Mouse (Mus musculus): ENCODE measurements around the gene Ankrd12. TPM values are rescaled to one million over a fixed set of nuclear protein-coding genes. Genes with fewer than 3 reads are reported as not detected.

Gene Ankrd12
- total and polyA plus RNA-seq, 3 experiments = 5.9 to 74.8 (median 67.7) TPM

GRCm38 (mm10) chr17:65962263-65962662 lies 114.6 kb downstream of the Ankrd12 start:
- Histone ChIP-seq H3K36me3 (replicated peaks) (no peaks in the 10 kb centered on the region), H3K27me3 (ENCODE audit: insufficient read depth, low read length) (no peaks in the 10 kb centered on the region), H3K4me1 (ENCODE audit: insufficient read depth, low read depth, low read length) (peaks cover 31% of the 10 kb centered on the region), H3K9me3 (replicated peaks) (no peaks in the 10 kb centered on the region), H3K4me3 (ENCODE audit: low read depth, low read length) (no peak overlapping the region)
- ATAC-seq (ENCODE audit: extremely low read depth, insufficient number of reproducible peaks, low FRiP score, poor library complexity, severe bottlenecking) = no peak
- DNase-seq (ENCODE audit: low spot score) = no peak
- TF ChIP-seq TAL1 (conservative IDR thresholded peaks at IDR 0.05; ENCODE audit: low read depth, low read length) (no peak), POLR2AphosphoS5 (IDR thresholded peaks at IDR 0.05; ENCODE audit: insufficient replicate concordance, low read depth, low read length) (no peak), CTCF (IDR thresholded peaks at IDR 0.05; ENCODE audit: low read depth, low read length) (no peak), GATA2 (IDR thresholded peaks at IDR 0.05; ENCODE audit: borderline replicate concordance, low read depth, low read length) (no peak), GATA1 (IDR thresholded peaks at IDR 0.05; ENCODE audit: borderline replicate concordance, low read length) (no peak)

GRCm38 (mm10) chr17:65961606-65962136 lies 115.2 kb downstream of the Ankrd12 start:
- Histone ChIP-seq H3K9me3 (replicated peaks) (no peaks in the 10 kb centered on the region), H3K4me1 (ENCODE audit: insufficient read depth, low read depth, low read length) (peaks cover 37% of the 10 kb centered on the region), H3K4me3 (ENCODE audit: low read depth, low read length) (no peak overlapping the region), H3K36me3 (replicated peaks) (no peaks in the 10 kb centered on the region), H3K27me3 (ENCODE audit: insufficient read depth, low read length) (no peaks in the 10 kb centered on the region)
- TF ChIP-seq GATA1 (IDR thresholded peaks at IDR 0.05; ENCODE audit: borderline replicate concordance, low read length) (no peak), TAL1 (conservative IDR thresholded peaks at IDR 0.05; ENCODE audit: low read depth, low read length) (no peak), CTCF (IDR thresholded peaks at IDR 0.05; ENCODE audit: low read depth, low read length) (no peak), POLR2AphosphoS5 (IDR thresholded peaks at IDR 0.05; ENCODE audit: insufficient replicate concordance, low read depth, low read length) (no peak), GATA2 (IDR thresholded peaks at IDR 0.05; ENCODE audit: borderline replicate concordance, low read depth, low read length) (no peak)
- no peak for DNase-seq (ENCODE audit: low spot score)
- ATAC-seq (ENCODE audit: extremely low read depth, insufficient number of reproducible peaks, low FRiP score, poor library complexity, severe bottlenecking) = no peak

- Histone ChIP-seq H3K27me3 (ENCODE audit: insufficient read depth, low read length) (no peaks in the 10 kb centered on the region), H3K36me3 (replicated peaks) (no peaks in the 10 kb centered on the region), H3K4me3 (ENCODE audit: low read depth, low read length) (no peak overlapping the region), H3K4me1 (ENCODE audit: insufficient read depth, low read depth, low read length) (peaks cover 59% of the 10 kb centered on the region), H3K9me3 (replicated peaks) (no peaks in the 10 kb centered on the region)
- TF ChIP-seq CTCF (IDR thresholded peaks at IDR 0.05; ENCODE audit: low read depth, low read length) (no peak), GATA2 (IDR thresholded peaks at IDR 0.05; ENCODE audit: borderline replicate concordance, low read depth, low read length) (no peak), POLR2AphosphoS5 (IDR thresholded peaks at IDR 0.05; ENCODE audit: insufficient replicate concordance, low read depth, low read length) (no peak), GATA1 (IDR thresholded peaks at IDR 0.05; ENCODE audit: borderline replicate concordance, low read length) (no peak), TAL1 (conservative IDR thresholded peaks at IDR 0.05; ENCODE audit: low read depth, low read length) (no peak)
- DNase-seq (ENCODE audit: low spot score) = no peak
- no peak for ATAC-seq (ENCODE audit: extremely low read depth, insufficient number of reproducible peaks, low FRiP score, poor library complexity, severe bottlenecking)
Measured at GRCm38 (mm10) chr17:65959011-65959410, 117.9 kb downstream of the Ankrd12 start.

- DNase-seq (ENCODE audit: low spot score) = no peak
- Histone ChIP-seq H3K4me3 (ENCODE audit: low read depth, low read length) (no peak overlapping the region), H3K27me3 (ENCODE audit: insufficient read depth, low read length) (no peaks in the 10 kb centered on the region), H3K9me3 (replicated peaks) (no peaks in the 10 kb centered on the region), H3K36me3 (replicated peaks) (no peaks in the 10 kb centered on the region), H3K4me1 (ENCODE audit: insufficient read depth, low read depth, low read length) (peaks cover 64% of the 10 kb centered on the region)
- ATAC-seq (ENCODE audit: extremely low read depth, insufficient number of reproducible peaks, low FRiP score, poor library complexity, severe bottlenecking) = no peak
- TF ChIP-seq GATA2 (IDR thresholded peaks at IDR 0.05; ENCODE audit: borderline replicate concordance, low read depth, low read length) (no peak), GATA1 (IDR thresholded peaks at IDR 0.05; ENCODE audit: borderline replicate concordance, low read length) (no peak), TAL1 (conservative IDR thresholded peaks at IDR 0.05; ENCODE audit: low read depth, low read length) (no peak), CTCF (IDR thresholded peaks at IDR 0.05; ENCODE audit: low read depth, low read length) (no peak), POLR2AphosphoS5 (IDR thresholded peaks at IDR 0.05; ENCODE audit: insufficient replicate concordance, low read depth, low read length) (no peak)
Measured at GRCm38 (mm10) chr17:65958366-65958765, 118.5 kb downstream of the Ankrd12 start.

GRCm38 (mm10) chr17:65957782-65958325 lies 119.0 kb downstream of the Ankrd12 start:
- Histone ChIP-seq H3K4me1 (ENCODE audit: insufficient read depth, low read depth, low read length) (peaks cover 64% of the 10 kb centered on the region), H3K4me3 (ENCODE audit: low read depth, low read length) (no peak overlapping the region), H3K9me3 (replicated peaks) (no peaks in the 10 kb centered on the region), H3K27me3 (ENCODE audit: insufficient read depth, low read length) (no peaks in the 10 kb centered on the region), H3K36me3 (replicated peaks) (no peaks in the 10 kb centered on the region)
- ATAC-seq (ENCODE audit: extremely low read depth, insufficient number of reproducible peaks, low FRiP score, poor library complexity, severe bottlenecking) = no peak
- DNase-seq (ENCODE audit: low spot score) = no peak
- TF ChIP-seq GATA2 (IDR thresholded peaks at IDR 0.05; ENCODE audit: borderline replicate concordance, low read depth, low read length) = no peak
- TF ChIP-seq CTCF (IDR thresholded peaks at IDR 0.05; ENCODE audit: low read depth, low read length) = no peak
- no peak for TF ChIP-seq POLR2AphosphoS5 (IDR thresholded peaks at IDR 0.05; ENCODE audit: insufficient replicate concordance, low read depth, low read length)
- no peak for TF ChIP-seq GATA1 (IDR thresholded peaks at IDR 0.05; ENCODE audit: borderline replicate concordance, low read length)
- no peak for TF ChIP-seq TAL1 (conservative IDR thresholded peaks at IDR 0.05; ENCODE audit: low read depth, low read length)

GRCm38 (mm10) chr17:65956993-65957781 lies 119.7 kb downstream of the Ankrd12 start:
- H3K4me3 ChIP-seq (ENCODE audit: low read depth, low read length) = peak overlapping the region; percentile 61; the same call in 1 of the 2 replicates
- DNase-seq (ENCODE audit: low spot score) (no peak), ATAC-seq (ENCODE audit: extremely low read depth, insufficient number of reproducible peaks, low FRiP score, poor library complexity, severe bottlenecking) (peak; percentile 76)
- no peaks in the 10 kb centered on the region for H3K9me3 ChIP-seq (replicated peaks)
- no peak for TF ChIP-seq POLR2AphosphoS5 (IDR thresholded peaks at IDR 0.05; ENCODE audit: insufficient replicate concordance, low read depth, low read length)
- no peak for TF ChIP-seq GATA1 (IDR thresholded peaks at IDR 0.05; ENCODE audit: borderline replicate concordance, low read length)
- no peak for TF ChIP-seq GATA2 (IDR thresholded peaks at IDR 0.05; ENCODE audit: borderline replicate concordance, low read depth, low read length)
- TF ChIP-seq TAL1 (conservative IDR thresholded peaks at IDR 0.05; ENCODE audit: low read depth, low read length) = no peak
- H3K27me3 ChIP-seq (ENCODE audit: insufficient read depth, low read length) = no peaks in the 10 kb centered on the region
- peaks cover 62% of the 10 kb centered on the region for H3K4me1 ChIP-seq (ENCODE audit: insufficient read depth, low read depth, low read length)
- H3K36me3 ChIP-seq (replicated peaks) = no peaks in the 10 kb centered on the region

Data from G1E (cell line).